ENCODE assay signal across 11 mouse cellular contexts in the genomic region with DNA sequence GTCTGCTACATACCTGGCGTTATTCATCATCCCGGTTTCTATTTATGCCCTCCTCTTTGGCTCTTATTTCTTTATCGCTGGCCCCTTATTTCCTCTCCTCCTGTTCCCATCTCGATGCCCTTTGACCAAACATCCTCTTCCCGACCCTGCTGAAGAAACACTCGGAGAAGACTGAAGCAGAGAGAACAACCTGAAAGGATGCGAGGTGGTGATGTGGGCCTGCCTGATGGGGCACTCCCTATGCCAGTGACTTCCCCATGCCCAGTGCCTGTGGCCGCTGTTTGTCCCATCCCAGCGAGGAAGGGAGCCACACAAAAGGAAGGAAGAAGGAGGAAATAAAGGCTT.
DNase-seq lines count a peak whose midpoint lies in the region; ATAC-seq lines count a peak whose summit lies in the region.
"Had no signal": no experiment of that assay in that cellular context is flagged by ENCODE, and none has a peak within 500 bp of the region (broad histone marks: within the 10 kb centered on the region; RNA-seq: fewer than 3 reads in every experiment).

No protein-coding gene starts in this region.

- peaks cover 10% of the 10 kb centered on the region for H3K4me1 ChIP-seq in heart, embryonic 11.5 days (ENCODE audit: control insufficient read depth, insufficient read depth, low read length)
- peaks cover 18% of the 10 kb centered on the region for H3K4me1 ChIP-seq in liver, embryonic 12.5 days

- WGBS in heart, embryonic 11.5 days (ENCODE audit: insufficient replicate concordance) = 33% methylated on average over 9 of the region's 9 CpGs
- WGBS in liver, embryonic 12.5 days (ENCODE audit: insufficient replicate concordance) = 23% methylated on average over 9 of the region's 9 CpGs

- H3K27me3 ChIP-seq in heart, embryonic 11.5 days (ENCODE audit: control insufficient read depth, insufficient read depth, low read length) = no peaks in the 10 kb centered on the region
- H3K27me3 ChIP-seq in liver, embryonic 12.5 days (replicated peaks) = no peaks in the 10 kb centered on the region

- no peak overlapping the region for H3K4me2 ChIP-seq in heart, embryonic 11.5 days
- no peak overlapping the region for H3K4me2 ChIP-seq in liver, embryonic 12.5 days

- H3K27ac ChIP-seq in heart, embryonic 11.5 days (ENCODE audit: low read depth, low read length) = peak overlapping the region; percentile 58; the same call in 1 of the 2 replicates
- H3K27ac ChIP-seq in liver, embryonic 12.5 days = no peak overlapping the region

- ATAC-seq in heart, embryonic 11.5 days (replicated peaks; ENCODE audit: insufficient number of reproducible peaks, low FRiP score, low TSS enrichment) = no peak
- 0 out of 2 replicates have a peak, but pooled peaks have one; percentile 11 for ATAC-seq in liver, embryonic 12.5 days

- H3K36me3 ChIP-seq in heart, embryonic 11.5 days (ENCODE audit: control insufficient read depth, insufficient read depth, low read length) = no peaks in the 10 kb centered on the region
- H3K36me3 ChIP-seq in liver, embryonic 12.5 days = no peaks in the 10 kb centered on the region
- H3K36me3 ChIP-seq: G1E had no signal

- DNase-seq in heart, postnatal 14 days = no peak
- DNase-seq in thymus, postnatal 4 days = peak; percentile 35
- no peak for DNase-seq in thymus, adult 18-20 months
- DNase-seq in urinary bladder, postnatal 4 days (ENCODE audit: low spot score in 2 of 2) = no peak
- no peak for DNase-seq in T-cell, adult 2 months (ENCODE audit: low spot score)
- DNase-seq in left cerebral cortex, postnatal 10 days (ENCODE audit: extremely low spot score in 1 of 2, low spot score in 2 of 2) = no peak
- DNase-seq: left cerebral cortex, postnatal 4 days; right cerebral cortex, adult 18-20 months had no signal

- H3K9me3 ChIP-seq in heart, embryonic 11.5 days (replicated peaks; ENCODE audit: control insufficient read depth, low read length) = no peaks in the 10 kb centered on the region
- no peaks in the 10 kb centered on the region for H3K9me3 ChIP-seq in liver, embryonic 12.5 days (replicated peaks)
- H3K9me3 ChIP-seq: G1E had no signal

- intact Hi-C loops in heart, postnatal 14 days (cut with DNase I) = no loop called here
- intact Hi-C loops in left cerebral cortex, postnatal 10 days (cut with DNase I) = no loop called here

- no peak overlapping the region for H3K9ac ChIP-seq in heart, embryonic 11.5 days (ENCODE audit: low read depth, low read length)
- no peak overlapping the region for H3K9ac ChIP-seq in liver, embryonic 12.5 days

- no peak overlapping the region for H3K4me3 ChIP-seq in heart, embryonic 11.5 days (ENCODE audit: low read depth, low read length)
- H3K4me3 ChIP-seq in liver, embryonic 12.5 days = no peak overlapping the region
